Mouse (Mus musculus): ENCODE measurements around the gene Celf1.

GRCm38 (mm10) chr2:90910861-90911260 is 29.3 kb upstream of the Celf1 start:
- no peak for TF ChIP-seq CTCF (IDR thresholded peaks at IDR 0.05; ENCODE audit: low read depth)
- TF ChIP-seq EP300 (IDR thresholded peaks at IDR 0.05; ENCODE audit: low read depth) = no peak
